Mouse (Mus musculus): ENCODE measurements around the gene Myo9b.
"Not testable (repeated sequence)": the region's sequence is repeated elsewhere in the genome, so short reads cannot be mapped to it uniquely, and the experiment has no call there.

Myo9b gene

DNA sequence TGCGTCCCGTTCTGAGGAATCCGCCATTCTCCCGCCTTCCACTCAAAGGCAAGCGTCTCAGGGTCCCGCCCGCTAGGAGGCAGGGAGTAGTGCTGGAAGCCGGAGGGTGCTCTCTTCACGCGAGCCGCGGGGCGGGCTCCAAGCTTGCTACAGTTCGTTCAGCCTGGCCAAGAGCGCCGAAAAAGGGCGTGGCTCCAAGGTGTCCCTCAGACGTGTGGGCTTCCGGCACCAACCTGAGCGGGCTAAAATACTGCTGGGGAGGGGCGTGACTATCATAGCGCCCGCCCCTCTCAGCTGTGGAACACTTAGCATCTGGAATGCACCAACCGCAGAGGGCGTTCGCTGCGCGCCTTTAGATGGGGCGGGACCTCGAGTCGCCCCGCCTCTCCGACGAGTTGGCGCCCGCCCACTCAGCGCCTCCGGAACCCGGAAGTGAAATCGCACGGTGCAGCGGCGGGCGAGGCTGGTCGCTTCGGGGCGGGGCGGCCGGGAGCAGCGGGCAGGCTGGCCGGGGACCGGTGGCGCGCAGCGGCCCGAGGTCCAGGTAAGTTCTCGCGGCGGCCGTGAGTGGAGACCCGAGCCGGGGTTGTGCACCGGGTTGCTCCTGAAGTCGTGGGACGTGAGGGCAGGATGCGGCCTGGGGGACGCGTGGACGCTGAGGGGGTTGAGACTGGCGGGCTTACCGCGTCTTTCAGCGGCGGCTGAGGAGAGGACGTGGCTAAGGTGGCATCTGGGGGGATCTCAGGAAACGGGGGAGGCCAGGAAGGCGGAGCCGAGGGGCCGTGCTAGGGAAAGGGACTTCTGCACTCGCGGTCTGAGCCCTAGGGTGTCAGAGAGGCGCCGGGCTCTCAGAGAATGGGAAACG lies at the start of gene Myo9b, which contains the start of gene Haus8:
Gene Myo9b, plus strand, starts transcription at position 429 of the 865 bp plus-strand sequence.
Gene Haus8, minus strand, starts transcription at position 649 of the 865 bp plus-strand sequence.
- in situ Hi-C loops (cut with MboI; ENCODE audit: low sequenced_read_pairs): no loop called here

DNA sequence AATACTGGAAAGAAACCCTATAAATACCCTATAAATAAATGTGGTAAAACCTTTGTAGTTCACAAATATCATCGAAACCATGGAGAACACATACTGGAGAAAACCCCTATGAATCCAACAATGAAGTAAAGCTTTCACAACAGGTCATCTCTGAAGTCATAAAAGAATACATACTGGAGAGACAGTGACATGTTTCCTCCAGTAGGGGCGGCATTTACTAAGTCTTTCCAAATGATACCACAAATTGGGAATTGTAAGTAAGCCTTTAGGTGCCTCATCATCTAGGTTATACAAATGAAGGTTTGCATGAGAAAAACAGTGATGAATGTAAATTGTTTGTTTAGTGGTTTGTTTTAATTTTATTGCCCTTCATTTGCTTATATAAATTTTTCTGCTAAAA lies 48.0 kb upstream of the Myo9b start:
- in situ Hi-C loops (cut with MboI; ENCODE audit: low sequenced_read_pairs): no loop called here

DNA sequence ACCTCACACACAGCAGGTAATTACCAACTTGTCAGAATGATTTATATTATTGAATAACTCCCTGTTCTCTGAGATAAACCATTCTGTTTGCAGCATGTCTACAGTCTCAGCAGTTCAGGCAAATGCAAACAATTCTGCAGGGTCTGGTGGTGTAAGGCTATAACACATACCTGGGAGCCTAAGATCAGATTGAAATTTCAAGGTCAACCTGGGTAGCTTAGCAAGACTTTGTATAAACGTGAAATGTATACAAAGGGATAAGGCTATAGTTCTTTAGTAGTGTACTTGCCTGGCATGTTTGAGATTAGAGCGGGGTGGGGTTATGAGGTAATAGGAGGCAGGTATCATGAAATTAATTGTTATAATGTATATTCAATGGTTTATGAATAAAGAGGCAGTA lies 29.8 kb upstream of the Myo9b start:
- in situ Hi-C loops (cut with MboI; ENCODE audit: low sequenced_read_pairs): no loop called here

GRCm38 (mm10) chr8:71248203-71248602 lies 24.3 kb upstream of the Myo9b start:
- in situ Hi-C loops (cut with MboI; ENCODE audit: low sequenced_read_pairs): no loop called here

GRCm38 (mm10) chr8:71256545-71257232 lies 15.8 kb upstream of the Myo9b start:
- in situ Hi-C loops (cut with MboI; ENCODE audit: low sequenced_read_pairs): no loop called here

GRCm38 (mm10) chr8:71261234-71261633 lies 11.3 kb upstream of the Myo9b start:
- in situ Hi-C loops (cut with MboI; ENCODE audit: low sequenced_read_pairs): no loop called here

- in situ Hi-C loops (cut with MboI; ENCODE audit: low sequenced_read_pairs): no loop called here
Measured at GRCm38 (mm10) chr8:71267690-71268089, 4.8 kb upstream of the Myo9b start.

DNA sequence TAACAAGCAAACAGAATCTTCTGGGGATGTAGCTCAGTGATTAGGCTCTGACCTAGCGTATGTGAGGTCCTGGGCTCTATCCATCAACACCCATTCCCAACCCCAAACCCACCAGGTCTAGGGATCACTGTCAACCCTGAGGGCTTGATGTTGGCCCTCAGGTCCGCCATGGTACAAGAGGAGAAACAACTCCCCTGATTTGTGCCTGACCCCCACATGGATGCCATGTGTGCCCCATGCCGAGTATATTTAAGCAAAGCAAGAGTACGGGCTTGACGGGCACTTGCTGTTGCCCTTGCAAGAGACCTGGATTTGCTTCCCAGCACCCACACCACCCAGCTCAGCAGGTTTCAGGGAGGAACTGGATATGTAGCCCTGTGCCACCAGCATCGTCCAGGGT lies 4.2 kb upstream of the Myo9b start:
- in situ Hi-C loops (cut with MboI; ENCODE audit: low sequenced_read_pairs): not testable (repeated sequence)

DNA sequence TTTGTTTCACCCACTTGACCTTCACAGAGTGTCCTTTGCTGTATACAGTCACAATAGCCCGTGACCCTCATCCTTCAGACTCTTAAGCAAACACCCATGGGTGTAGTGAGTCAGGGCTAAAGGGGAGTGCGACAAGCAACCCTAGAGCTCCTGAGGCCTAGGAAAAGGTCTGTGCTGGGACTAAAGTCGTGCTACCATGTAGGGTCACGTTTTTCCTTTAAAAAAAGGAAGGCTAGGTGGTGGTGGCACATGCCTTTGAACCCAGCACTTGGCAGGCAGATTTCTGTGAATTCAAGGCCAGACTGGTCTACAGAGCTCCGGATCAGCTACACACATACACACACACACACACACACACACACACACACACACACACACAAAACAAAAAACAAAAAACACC lies 884 bp upstream of the Myo9b start:
- in situ Hi-C loops (cut with MboI; ENCODE audit: low sequenced_read_pairs): no loop called here

GRCm38 (mm10) chr8:71273151-71273510 lies 617 bp downstream of the Myo9b start:
- in situ Hi-C loops (cut with MboI; ENCODE audit: low sequenced_read_pairs): no loop called here

- in situ Hi-C loops (cut with MboI; ENCODE audit: low sequenced_read_pairs): no loop called here
Measured at GRCm38 (mm10) chr8:71274478-71274877, 2.0 kb downstream of the Myo9b start.

DNA sequence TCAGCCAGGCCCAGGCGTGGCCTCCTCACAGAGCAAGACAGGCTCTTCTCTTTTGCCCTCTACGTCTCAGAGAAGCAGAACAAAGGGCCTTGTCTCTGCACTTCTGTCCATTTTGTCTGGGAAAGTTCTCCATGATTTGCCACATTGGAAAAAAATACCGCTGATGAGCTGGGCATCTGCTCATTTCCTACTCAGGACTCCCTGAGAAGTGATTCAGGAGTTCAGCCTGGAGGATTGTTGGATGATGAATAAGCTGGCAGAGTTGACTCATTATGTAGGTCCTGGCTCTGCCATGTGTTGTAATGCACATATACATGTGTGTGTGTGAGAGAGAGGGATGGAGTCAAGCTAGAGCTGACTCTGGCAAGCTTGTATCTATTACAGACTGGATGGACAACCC lies 3.7 kb downstream of the Myo9b start:
- in situ Hi-C loops (cut with MboI; ENCODE audit: low sequenced_read_pairs): no loop called here

DNA sequence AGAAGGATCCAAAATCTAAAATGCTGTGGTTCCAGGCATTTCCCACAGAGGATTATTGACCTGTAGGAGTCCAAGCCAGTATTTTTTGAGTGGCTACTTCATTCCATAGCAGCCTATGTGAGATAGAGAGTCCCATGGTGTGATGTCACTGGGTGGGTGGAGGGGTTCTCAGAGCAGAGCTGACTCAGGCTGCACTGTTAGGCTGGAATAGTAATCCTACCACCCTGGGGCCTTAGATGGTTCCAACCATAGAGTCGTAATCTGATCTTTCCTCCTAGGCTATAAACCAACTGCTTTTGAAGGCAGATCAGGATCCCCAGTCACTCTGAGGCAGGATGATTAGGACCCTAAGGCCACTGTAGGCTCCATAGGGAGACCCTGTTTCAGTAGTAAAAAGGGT lies 6.9 kb downstream of the Myo9b start:
- in situ Hi-C loops (cut with MboI; ENCODE audit: low sequenced_read_pairs): not testable (repeated sequence)

- in situ Hi-C loops (cut with MboI; ENCODE audit: low sequenced_read_pairs): not testable (repeated sequence)
Measured at GRCm38 (mm10) chr8:71281731-71282130, 9.2 kb downstream of the Myo9b start.

DNA sequence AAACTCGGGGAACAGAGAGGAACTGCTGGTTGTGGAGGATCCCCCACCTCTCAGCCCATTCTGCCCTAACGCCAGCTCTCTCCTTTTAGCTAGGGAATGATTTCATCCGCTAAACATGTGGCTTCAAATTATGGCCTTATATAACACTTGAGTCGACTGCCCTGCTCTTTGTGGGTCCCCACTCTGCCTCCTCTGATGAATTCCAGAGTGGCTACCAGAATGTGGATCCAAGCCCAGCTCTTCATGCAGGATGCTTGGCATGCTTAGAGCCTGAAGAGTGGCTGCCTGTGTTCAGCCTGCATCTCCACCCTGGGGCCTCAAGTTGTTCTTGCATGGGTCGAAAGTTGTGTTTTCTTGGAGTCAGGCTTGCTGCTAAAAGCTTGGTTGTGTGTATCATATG lies 10.1 kb downstream of the Myo9b start:
- in situ Hi-C loops (cut with MboI; ENCODE audit: low sequenced_read_pairs): no loop called here

- in situ Hi-C loops (cut with MboI; ENCODE audit: low sequenced_read_pairs): not testable (repeated sequence)
Measured at GRCm38 (mm10) chr8:71286223-71286622, 13.7 kb downstream of the Myo9b start.

DNA sequence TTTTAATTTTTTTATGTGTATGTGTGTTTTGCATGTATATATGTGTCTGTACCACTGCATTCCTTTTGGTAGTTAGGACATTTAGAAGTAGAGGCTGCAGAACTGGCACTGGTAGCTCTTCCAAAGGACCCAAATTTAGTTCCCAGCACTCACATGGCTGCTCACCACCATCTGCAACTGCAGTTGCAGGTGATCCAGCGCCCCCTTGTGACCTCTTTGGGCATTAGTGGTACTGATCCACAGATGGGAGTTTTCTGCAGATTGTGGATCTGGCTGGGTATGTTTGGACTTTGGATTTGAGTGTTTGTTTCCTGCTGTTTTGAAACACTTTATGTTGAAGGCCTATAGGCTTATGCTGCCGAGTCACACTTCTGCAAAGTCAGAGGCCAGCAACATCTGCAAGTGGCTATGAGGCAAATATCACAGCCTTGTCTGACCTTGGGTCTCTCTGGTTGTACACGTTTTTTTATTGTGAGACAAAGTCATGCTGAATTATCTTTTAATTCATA lies 16.0 kb downstream of the Myo9b start:
- in situ Hi-C loops (cut with MboI; ENCODE audit: low sequenced_read_pairs): no loop called here

DNA sequence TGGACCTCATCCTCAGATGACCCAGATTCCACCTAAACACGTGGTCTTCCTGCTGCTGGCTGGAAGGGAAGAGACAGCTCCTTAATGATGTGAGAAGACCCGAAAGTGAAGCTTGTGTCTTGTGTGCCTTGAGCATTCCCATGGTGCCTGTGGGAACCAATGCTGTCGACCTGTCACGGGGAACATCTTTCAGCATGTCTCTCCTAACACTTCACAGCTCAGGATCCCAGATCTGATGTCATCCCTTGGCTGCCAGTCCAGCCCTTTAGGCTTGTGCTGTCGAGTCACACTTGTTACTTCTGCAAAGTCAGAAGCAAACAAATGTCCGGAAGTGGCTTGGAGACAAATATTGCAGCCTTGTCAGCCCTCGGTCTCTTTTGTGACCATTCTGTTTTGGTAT lies 16.6 kb downstream of the Myo9b start:
- in situ Hi-C loops (cut with MboI; ENCODE audit: low sequenced_read_pairs): no loop called here

DNA sequence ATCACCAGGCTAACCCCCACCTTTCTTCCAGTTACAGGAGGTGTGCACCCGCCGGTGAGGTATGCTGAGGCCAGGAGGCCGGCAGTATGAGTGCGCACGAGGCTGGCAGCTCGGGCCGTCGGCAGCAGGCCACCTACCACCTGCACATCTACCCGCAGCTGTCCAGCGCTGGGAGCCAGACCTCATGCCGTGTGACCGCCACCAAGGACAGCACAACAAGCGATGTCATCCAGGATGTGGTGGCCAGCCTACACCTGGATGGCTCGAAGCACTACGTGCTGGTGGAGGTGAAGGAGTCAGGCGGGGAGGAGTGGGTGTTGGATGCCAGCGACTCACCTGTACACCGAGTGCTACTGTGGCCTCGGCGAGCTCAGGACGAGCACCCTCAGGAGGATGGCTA lies 17.7 kb downstream of the Myo9b start:
- in situ Hi-C loops (cut with MboI; ENCODE audit: low sequenced_read_pairs): no loop called here

DNA sequence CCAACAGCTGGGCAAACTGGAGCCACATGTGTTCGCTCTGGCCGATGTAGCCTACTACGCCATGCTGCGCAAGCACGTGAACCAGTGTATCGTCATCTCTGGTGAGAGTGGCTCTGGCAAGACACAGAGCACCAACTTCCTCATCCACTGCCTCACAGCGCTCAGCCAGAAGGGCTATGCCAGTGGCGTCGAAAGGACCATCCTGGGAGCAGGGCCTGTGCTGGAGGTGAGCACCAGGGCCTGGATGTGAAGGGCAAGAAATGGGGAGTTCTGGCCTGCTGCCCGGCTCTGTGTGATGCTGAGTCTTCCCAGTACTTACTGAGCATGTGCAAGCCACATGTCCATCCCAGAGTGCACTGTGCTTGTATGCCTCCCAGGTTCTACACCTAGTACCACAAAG lies 18.4 kb downstream of the Myo9b start:
- in situ Hi-C loops (cut with MboI; ENCODE audit: low sequenced_read_pairs): no loop called here

GRCm38 (mm10) chr8:71291351-71291750 lies 18.8 kb downstream of the Myo9b start:
- in situ Hi-C loops (cut with MboI; ENCODE audit: low sequenced_read_pairs): no loop called here

- in situ Hi-C loops (cut with MboI; ENCODE audit: low sequenced_read_pairs): not testable (repeated sequence)
Measured at GRCm38 (mm10) chr8:71293930-71294329, 21.4 kb downstream of the Myo9b start.
